Mouse (Mus musculus): Measurements from ENCODE around the gene Nr1h2.

DNA sequence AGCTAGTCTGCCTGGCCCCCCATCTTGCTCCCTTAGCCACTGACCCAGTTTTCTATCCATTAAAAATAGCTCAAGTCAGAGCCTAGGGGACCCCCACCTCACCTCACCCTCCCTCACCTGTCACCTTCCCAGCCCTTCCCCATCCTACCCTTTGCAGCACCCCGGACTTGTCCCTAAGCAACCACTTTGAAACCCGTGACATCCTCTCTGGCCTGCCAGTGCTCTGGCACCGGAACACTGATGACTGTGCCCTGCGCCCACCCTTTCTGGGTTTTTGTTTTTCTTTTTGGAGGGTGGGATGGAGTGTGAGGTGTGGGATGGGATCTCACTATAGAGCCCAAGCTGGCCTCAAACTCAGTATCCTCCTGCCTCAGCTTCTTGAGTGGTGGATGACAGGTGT is 43.9 kb upstream of the Nr1h2 start:
- TF ChIP-seq POLR2A (IDR thresholded peaks at IDR 0.05; ENCODE audit: low read depth, low read length) (no peak), CTCF (conservative IDR thresholded peaks at IDR 0.05 in 1 of 2, IDR thresholded peaks at IDR 0.05 in 1 of 2; ENCODE audit: low read depth in 2 of 2, low read length in 2 of 2) (no peak), MAX (IDR thresholded peaks at IDR 0.05; ENCODE audit: low read length) (no peak)

Measured in CH12.LX (cell line).